Mouse (Mus musculus) T-helper 1 cell (primary cell): ENCODE measurements around the gene Coro2a.

Source experiments
- in situ Hi-C: fragments of 300-600 bp; cut with MboI, MseI; formaldehyde crosslinking; loops from one replicate; pipeline ENCODE4 v1.15.1; 2025; ENCODE audit warnings: high pct_unique_total_duplicates

Gene Coro2a

GRCm38 (mm10) chr4:46529722-46530121 is 72.3 kb downstream of the Coro2a start:
- in situ Hi-C loops = no loop called here

GRCm38 (mm10) chr4:46527558-46527926 is 74.5 kb downstream of the Coro2a start:
- in situ Hi-C loops = no loop called here

DNA sequence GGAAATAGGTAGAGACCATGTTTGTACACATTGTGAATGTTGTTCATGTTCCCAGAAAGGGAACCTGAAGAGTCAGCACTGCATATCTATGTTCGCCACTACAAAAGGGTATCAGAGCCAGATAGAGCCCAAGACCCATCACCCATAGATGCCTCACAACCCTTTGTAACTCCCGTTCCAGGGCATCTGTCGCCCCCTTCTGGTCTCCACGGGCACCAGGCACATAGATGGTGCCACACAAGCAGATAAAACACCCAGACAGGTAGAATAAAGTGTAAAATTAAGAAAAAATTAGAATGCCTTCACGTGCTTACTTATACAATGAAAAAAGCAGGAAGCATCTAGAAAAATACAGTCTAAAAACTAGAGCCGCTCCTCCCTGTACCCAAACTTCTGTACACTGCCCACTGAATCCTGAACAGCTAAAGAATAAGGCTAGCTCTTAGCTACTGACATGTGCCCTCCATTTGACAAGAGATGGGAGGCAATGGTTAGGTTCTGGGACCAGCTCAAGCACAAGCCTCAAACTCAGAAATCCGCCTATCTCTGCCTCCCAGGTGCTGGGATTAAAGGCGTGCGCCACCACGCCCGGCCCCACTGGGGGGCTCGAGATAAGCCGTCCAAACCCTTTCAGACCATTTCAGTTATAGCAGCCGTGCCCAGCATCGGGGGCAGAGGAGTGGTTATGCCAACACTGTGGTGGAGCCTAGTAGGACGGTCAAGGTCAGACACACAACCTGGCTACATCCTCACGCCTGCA is 75.0 kb downstream of the Coro2a start:
- in situ Hi-C loops = no loop called here

GRCm38 (mm10) chr4:46526226-46526625 is 75.8 kb downstream of the Coro2a start:
- in situ Hi-C loops = no loop called here

DNA sequence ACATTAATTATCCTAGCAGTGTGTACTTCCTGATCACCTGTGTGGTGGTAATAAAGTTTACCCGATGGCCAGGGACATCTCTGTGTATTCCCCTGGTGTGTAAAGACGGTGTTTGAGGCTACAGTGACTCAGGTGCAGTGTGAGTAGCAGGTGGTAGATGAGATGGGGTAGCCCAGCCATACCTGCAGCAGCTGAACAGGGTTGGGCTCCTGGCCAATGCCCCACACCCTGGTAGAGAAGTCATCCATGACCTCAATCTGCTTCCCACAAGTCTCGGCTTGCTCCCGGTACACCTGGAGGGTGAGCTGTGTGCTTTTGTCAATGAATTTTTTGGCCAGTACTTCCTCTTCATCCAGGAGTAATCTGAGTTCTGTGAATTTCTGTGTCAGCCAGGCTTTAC is 78.7 kb downstream of the Coro2a start:
- in situ Hi-C loops = no loop called here

DNA sequence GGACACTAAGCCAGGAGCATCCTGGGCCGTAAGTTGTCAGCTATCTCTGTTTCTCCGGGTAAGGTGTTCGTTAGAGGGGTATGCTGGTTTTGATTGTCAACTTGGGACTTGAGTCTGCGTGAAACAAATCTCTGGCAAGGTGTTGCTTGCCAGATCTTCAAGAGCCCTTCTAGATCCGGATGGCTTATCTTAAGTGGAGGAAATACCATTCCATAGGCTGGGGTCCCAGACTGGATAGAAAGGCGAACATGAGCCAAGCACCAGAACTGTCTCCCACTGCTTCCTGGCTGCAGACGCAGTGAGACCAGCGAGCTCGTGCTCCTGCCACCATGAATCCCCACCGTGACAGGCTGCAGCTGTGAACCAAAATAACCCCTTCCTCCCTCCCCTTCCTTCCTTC is 80.5 kb downstream of the Coro2a start:
- in situ Hi-C loops = no loop called here

- in situ Hi-C loops = no loop called here
Measured at GRCm38 (mm10) chr4:46520491-46520890, 81.5 kb downstream of the Coro2a start.

DNA sequence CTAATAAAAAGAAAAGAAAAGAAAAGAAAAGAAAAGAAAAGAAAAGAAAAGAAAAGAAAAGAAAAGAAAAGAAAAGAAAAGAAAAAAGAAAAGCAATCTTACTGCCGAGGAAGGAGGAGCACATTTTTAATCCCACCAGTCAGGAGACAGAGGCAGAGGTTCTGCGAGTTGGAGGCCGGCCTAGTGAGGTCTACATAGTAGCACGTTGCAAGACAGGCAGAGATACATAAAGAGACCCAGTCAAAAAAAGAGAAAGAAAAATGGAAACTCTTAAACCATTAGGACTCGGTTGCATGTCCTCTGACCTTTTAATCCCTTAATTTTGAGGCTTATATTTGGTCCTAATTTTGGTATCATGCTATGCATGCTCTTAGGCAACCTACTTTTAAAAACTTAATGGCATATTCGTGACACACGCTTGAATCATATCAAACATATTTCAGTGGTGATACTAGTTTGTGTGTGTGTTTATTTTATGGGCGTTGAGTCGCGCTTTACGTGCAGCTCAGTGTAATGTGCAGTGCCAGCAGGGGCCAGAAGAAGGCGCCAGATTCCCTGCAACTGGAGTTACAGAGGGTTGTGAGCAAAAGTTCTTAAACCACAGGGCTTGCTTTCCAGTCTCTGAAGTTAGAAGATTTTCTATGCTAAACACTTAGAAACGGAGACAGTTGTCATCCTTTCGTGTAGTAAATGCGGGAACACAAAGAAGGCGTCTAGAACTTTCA is 94.1 kb downstream of the Coro2a start:
- in situ Hi-C loops = no loop called here

- in situ Hi-C loops = no loop called here
Measured at GRCm38 (mm10) chr4:46506801-46507610, 95.0 kb downstream of the Coro2a start.

GRCm38 (mm10) chr4:46505361-46506057 is 96.5 kb downstream of the Coro2a start:
- in situ Hi-C loops = no loop called here

DNA sequence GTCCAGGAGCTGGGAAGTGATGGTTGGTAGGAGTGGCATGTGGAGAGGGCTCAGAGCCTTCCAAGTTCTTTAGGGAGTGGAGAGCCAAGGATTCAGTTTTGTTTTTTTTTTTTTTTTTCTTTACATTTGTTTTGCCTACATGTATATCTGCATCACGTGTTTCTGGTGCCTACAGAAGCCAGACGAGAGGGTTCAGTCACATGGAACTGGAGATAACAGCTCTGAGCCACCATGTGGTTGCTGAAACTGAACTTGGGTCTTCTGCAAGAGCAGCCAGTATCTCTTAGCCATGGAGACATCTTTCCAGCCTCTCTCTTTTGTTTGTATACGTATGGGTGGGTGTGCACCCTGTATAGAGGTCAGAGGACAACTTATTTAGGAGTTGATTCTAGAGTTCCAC is 98.1 kb downstream of the Coro2a start:
- in situ Hi-C loops = no loop called here

DNA sequence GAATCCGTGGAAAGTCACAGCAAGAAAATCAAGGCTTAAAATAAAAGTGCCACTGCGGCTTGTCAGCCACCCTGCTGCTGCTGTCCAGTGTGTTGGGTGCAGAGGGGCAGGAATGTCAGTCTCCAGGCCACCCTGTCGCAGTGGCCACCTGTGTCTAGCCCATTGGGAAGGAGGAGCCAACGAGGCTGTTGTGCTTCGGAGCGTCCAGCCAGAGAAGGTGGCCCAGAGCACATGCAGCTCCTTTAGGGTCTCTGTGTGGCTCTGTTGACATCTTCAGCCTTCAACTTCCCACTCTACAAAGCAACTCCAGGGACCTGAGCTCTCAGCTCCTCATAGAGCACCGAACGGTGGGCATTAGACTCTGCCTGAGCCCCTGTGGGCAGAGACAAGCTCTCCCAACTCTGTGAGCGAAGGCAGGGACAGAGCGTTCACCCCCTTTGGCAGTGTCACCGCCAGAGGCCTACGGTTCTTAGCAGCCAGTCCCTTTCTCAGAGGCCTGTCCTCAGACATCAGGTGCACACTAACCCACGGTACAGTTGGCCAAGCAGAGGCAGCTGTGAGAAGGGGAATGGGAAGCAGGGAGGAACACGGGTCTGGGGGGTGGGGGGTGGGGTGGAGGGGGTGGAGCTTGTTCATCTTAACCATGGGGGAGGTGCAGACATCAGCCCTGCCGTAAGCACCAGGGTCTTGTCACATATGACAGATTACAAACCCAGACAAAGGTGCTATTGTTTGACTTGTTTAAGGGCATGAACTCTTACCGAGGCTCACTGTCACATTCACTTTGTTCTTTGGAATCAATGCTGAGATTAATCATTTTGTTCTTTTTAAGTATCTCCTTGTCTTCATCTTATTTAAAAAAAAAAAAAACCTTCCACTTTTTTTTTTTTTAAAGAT is 99.1 kb downstream of the Coro2a start:
- in situ Hi-C loops = no loop called here

DNA sequence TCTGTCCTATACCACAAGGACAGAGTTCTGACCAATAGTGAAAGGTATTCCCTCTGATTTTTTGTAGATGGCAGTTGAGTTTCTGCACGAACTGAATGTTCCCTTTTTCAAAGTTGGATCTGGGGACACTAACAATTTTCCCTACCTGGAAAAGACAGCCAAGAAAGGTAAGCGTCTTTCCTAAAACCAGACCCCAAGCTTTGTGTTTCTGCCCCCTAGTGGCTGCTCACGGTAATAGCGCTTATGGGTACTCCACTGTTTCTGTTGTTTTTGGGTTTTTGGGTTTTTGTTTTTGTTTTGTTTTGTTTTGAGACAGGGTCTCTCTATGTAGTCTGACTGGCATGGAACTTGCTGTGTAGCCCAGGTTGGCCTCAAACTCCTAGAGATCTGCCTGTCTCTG is 103.0 kb downstream of the Coro2a start:
- in situ Hi-C loops = loop anchor here (25.0 kb wide), 1 partner anchor 312 kb away; the partner anchor contains the start of gene Xpa

GRCm38 (mm10) chr4:46498511-46498910 is 103.5 kb downstream of the Coro2a start:
- in situ Hi-C loops = loop anchor here (25.0 kb wide), 1 partner anchor 311 kb away; the partner anchor contains the start of gene Xpa

- in situ Hi-C loops = loop anchor here (25.0 kb wide), 1 partner anchor 310 kb away; the partner anchor contains the start of gene Xpa
Measured at GRCm38 (mm10) chr4:46497286-46497892, 104.6 kb downstream of the Coro2a start.

GRCm38 (mm10) chr4:46495543-46495942 is 106.5 kb downstream of the Coro2a start:
- in situ Hi-C loops = loop anchor here (25.0 kb wide), 1 partner anchor 308 kb away; the partner anchor contains the start of gene Xpa

GRCm38 (mm10) chr4:46493071-46493470 is 108.9 kb downstream of the Coro2a start:
- in situ Hi-C loops = loop anchor here (25.0 kb wide), 1 partner anchor 306 kb away; the partner anchor contains the start of gene Xpa

GRCm38 (mm10) chr4:46489028-46489925 is 112.7 kb downstream of the Coro2a start, which contains the start of gene Nans:
Gene Nans, plus strand, starts transcription at chr4:46489248.
- in situ Hi-C loops = loop anchor here (25.0 kb wide), 1 partner anchor 302 kb away; the partner anchor contains the start of gene Xpa
